Mouse (Mus musculus): Measurements from ENCODE around the gene Idh2.
"Not testable (repeated sequence)": the region's sequence is repeated elsewhere in the genome, so short reads cannot be mapped to it uniquely, and the experiment has no call there.

Idh2 gene

GRCm38 (mm10) chr7:80060012-80060778 lies 55.0 kb downstream of the Idh2 start:
- in situ Hi-C loops (cut with MboI, MseI) = no loop called here

- in situ Hi-C loops (cut with MboI, MseI) = no loop called here
These were observed 55.9 kb downstream of the Idh2 start for GRCm38 (mm10) chr7:80059064-80059838.

- in situ Hi-C loops (cut with MboI, MseI) = no loop called here
These were observed 56.7 kb downstream of the Idh2 start for GRCm38 (mm10) chr7:80058405-80059063.

GRCm38 (mm10) chr7:80057781-80058180 lies 57.4 kb downstream of the Idh2 start:
- in situ Hi-C loops (cut with MboI, MseI) = no loop called here

GRCm38 (mm10) chr7:80057002-80057691 lies 58.0 kb downstream of the Idh2 start:
- in situ Hi-C loops (cut with MboI, MseI) = no loop called here

GRCm38 (mm10) chr7:80055781-80056180 lies 59.4 kb downstream of the Idh2 start:
- in situ Hi-C loops (cut with MboI, MseI) = no loop called here

- in situ Hi-C loops (cut with MboI, MseI) = no loop called here
These were observed 62.0 kb downstream of the Idh2 start for GRCm38 (mm10) chr7:80053147-80053546.

- in situ Hi-C loops (cut with MboI, MseI) = no loop called here
These were observed 62.9 kb downstream of the Idh2 start for GRCm38 (mm10) chr7:80052261-80052660.

- in situ Hi-C loops (cut with MboI, MseI) = no loop called here
These were observed 63.4 kb downstream of the Idh2 start for GRCm38 (mm10) chr7:80051835-80052234.

- in situ Hi-C loops (cut with MboI, MseI) = not testable (repeated sequence)
These were observed 64.8 kb downstream of the Idh2 start for GRCm38 (mm10) chr7:80050382-80050781.

- in situ Hi-C loops (cut with MboI, MseI) = no loop called here
These were observed 65.4 kb downstream of the Idh2 start for GRCm38 (mm10) chr7:80049746-80050145.

GRCm38 (mm10) chr7:80047041-80047440 lies 68.2 kb downstream of the Idh2 start:
- in situ Hi-C loops (cut with MboI, MseI) = no loop called here
